Mouse (Mus musculus): ENCODE data around the gene Dtnb.
A peak's percentile ranks its signal among the peaks of the same experiment; 100 is the strongest.
"Not testable (repeated sequence)": the region's sequence is repeated elsewhere in the genome, so short reads cannot be mapped to it uniquely, and the experiment has no call there.

Dtnb gene

DNA sequence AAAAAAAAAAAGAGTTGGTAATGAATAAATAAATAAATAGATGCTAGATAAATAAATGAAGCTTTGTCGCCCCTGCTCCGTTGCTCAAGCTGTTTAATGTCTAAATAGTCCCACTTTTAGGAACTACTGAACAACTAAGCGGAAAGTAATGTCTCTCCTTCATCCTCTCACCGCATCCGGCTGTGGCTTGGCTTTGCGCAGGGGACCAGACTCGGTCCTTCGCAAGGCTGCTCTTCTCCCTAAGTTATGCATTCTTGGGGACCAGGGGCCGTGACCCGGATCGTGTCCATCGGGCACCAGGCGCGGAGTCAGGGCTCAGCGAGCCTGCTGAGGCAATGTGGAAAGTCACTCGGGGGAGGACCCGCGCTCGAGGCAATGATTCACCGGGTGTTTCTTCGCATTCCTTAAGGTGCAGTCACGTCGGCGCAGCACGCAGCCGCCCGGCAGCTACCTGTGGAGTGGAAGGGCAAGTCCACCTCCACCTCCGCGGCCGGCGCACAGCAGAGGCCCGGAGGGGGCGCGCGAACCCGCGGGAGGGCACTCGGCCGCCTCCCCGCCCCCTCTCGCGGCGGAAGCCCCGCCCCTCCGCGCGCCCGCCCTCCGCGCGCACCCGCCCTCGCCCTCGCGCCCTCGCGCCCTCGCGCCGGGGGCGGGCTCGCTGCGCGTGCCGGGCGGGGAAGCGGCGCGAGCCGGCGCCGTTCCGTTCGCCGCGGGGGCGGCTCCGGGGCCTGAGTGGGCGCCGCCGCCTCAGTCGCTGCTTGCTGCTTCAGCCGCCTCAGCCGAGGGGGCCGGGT lies at the start of gene Dtnb:
Dtnb (plus strand) TSS at position 595 of the 794 bp plus-strand sequence.
- DNase-seq = peak; percentile 78 to 83

DNA sequence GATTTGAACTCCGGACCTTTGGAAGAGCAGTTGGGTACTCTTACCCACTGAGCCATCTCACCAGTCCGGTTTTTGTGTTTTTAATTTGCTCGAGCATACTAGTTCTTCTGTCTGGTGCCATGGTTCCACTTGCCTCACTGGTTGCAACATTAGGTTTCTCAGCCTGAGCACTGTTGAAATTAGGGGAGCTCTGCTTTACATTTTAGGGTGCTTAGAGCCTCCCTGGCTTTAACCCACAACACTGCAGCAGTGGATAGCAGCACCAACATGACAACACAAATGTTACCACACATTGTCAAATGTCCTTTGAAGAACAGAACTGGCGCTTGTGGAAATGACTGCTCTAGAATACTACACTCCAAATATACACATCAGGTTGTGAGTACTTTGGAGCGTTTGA lies 46.6 kb upstream of the Dtnb start:
- DNase-seq = no peak

GRCm38 (mm10) chr12:3535446-3535845 lies 36.7 kb upstream of the Dtnb start:
- not testable (repeated sequence) for DNase-seq

- no peak for DNase-seq
Measured at GRCm38 (mm10) chr12:3537616-3538015, 34.6 kb upstream of the Dtnb start.

- DNase-seq = no peak
Measured at GRCm38 (mm10) chr12:3538036-3538435, 34.1 kb upstream of the Dtnb start.

DNA sequence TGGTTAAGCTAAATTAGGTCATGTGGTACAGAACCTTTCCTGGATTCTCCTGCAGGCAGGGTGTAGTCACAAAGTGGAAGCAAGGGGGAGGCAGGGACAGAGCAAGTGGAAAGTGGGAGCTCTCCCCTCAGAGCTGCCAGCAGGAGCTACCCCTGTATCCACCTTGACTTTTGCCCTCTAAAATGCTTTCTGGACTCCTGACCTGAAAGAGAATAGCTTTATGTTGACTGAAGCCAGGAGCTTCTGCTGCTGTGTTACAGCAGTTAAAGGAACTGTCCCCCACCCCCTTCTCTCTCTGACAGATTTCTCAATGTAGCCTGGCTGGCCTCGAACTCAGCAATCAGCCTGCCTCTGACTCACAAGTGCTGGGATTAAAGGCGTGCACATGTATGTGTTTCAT lies 32.6 kb upstream of the Dtnb start:
- no peak for DNase-seq

DNA sequence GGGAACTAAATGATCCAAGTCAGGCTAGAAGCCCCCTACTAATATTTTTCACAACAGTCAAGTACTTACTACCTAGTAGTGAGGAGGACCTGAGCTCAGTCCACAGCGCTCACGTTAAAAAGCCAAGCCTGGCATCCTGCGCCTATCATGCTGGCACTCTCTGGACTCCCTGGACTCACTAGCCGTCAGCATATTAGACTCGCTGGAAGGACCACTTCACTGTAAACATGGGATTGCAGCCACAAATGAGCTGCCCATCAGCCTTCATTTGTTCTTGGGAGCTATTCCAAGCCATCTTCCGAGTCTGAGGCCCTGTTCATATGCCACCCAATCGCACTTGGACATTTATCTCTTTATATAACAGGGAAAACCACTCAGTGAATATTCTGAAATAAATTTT lies 31.3 kb upstream of the Dtnb start:
- DNase-seq = no peak

DNA sequence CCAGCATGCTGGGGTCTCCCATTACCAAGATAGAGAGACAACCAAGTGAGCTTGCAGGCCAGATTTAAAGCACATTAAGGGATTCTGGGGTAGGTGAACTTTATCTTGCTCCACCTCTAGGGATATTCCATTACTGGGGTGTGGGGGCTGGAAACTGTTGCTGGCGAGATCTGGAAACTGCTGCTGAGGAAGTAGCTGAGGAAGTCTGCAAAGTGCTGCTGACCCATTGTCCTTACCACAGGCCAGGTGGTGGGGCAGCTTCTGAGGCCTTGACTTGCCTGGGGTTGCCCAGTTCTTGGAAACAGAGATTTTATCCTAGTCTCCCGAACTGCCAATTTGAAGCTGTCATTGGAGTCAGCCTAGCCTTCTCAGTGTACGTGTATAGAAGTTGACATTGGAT lies 26.7 kb upstream of the Dtnb start:
- DNase-seq = no peak

DNA sequence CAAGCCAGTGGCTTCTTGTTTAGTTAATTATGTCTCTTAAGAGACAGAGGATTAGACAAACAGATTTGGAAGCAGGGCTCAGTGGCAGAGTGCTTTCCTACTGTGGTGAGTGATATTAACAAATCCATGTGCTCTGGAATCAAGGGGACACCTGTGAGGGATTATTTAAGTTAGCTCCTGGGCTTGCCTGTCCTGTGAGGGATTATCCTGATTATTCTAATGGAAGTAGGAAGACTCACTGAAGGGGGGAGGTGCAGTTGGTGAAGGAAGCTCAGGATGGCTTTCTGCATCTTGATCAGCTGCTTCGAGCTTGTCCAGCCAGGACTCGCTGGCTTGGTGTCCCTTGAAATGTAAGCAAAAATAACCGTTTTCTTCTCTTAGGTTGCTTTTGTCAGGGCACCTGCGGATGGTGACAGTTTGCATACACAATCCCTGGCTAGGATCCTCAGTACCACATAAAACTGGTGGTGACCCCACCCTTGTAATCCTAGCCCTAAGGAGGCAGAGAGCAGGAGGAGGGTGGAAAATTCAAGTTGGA lies 26.0 kb upstream of the Dtnb start:
- DNase-seq = no peak

DNA sequence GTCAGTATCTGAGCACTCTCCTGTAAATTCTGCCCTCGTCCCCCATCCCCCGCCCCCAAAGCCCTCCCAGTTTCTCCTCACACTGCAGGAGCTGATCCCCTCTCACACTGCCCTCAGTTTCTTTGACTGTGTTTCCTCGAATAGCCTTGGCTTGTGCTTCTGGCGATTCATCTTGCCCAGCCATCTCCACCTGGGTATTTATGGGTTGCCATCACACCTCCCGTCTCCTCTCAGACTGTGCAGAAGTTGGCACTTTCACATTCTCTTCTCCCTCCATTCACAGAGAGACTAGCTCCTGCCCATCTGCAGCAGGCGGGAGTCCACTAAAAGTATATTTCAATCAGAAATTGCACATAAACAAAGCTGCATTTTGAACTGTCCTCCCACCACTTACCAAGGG lies 25.4 kb upstream of the Dtnb start:
- no peak for DNase-seq

DNA sequence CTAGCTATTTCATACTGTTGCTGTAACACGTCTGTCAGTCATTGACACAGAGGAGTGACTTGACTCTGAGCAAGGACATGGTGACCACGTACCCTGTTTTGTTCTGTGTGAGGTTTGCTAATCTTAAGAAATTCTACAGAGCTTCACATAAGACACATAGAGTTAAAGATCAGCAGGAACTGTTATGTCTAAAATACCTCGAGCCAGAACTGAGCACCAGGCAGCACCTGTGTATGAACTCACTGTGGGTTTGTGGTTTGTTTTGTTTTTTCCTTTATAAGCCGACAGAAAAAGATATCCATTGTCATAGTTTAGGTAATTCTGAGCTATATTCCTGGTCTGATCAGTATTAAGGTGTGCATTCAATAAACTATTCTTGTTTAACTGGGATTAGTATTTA lies 24.7 kb upstream of the Dtnb start:
- no peak for DNase-seq

GRCm38 (mm10) chr12:3547911-3548310 lies 24.3 kb upstream of the Dtnb start:
- peak in 1 of 2 experiments; percentile 17 for DNase-seq

DNA sequence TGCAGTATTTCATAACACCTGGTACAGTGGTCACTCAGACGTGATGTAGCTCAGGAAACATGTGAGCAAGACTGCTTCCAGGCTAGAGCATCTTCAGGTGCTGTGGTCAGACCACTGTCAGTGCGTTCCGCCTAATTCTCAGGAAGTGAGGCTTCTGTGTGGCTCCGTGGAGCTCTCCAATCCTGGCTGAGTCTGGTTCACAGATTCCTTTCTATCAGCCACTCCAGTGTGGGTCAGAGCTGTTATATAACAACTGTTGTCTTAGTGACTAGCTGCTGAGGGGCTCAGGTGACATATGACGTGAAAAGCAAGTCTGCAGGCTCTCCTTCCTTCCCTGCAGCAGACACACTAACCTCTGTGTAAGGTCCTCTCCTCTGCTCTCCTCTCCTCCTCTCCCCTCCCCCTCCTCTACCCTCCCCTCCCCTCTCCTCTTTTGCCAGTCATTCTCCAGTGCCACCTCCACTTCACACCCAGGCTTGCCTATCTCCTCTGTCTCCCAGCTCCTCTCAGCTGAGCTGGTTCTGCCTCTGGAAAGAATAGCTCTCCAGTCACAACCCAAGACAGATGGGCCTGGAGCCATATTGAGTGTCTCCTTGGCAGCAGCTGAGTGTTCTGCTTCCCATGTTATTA lies 23.5 kb upstream of the Dtnb start:
- DNase-seq = peak in 1 of 2 experiments; percentile 27

DNA sequence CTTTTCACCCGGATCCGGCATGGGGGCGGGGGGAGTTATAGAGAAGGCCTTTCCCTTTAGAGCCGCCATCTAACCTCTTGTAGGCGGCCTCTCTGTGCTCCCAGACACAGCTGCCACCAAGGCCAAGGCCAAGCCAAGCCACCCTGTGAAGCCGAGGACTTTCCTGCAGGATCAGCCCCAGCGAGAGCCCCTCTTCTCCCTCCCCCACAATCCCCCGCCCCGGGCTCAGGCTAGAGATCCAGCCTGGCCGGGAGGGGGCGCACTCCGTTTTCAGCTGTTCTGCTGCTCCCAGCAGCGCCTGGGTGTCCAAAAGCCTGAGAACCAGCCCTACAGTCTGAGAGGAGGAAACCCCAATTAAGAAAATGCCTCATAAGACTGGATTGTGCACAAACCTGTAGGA lies 21.9 kb upstream of the Dtnb start:
- peak in 1 of 2 experiments; percentile 27 for DNase-seq

DNA sequence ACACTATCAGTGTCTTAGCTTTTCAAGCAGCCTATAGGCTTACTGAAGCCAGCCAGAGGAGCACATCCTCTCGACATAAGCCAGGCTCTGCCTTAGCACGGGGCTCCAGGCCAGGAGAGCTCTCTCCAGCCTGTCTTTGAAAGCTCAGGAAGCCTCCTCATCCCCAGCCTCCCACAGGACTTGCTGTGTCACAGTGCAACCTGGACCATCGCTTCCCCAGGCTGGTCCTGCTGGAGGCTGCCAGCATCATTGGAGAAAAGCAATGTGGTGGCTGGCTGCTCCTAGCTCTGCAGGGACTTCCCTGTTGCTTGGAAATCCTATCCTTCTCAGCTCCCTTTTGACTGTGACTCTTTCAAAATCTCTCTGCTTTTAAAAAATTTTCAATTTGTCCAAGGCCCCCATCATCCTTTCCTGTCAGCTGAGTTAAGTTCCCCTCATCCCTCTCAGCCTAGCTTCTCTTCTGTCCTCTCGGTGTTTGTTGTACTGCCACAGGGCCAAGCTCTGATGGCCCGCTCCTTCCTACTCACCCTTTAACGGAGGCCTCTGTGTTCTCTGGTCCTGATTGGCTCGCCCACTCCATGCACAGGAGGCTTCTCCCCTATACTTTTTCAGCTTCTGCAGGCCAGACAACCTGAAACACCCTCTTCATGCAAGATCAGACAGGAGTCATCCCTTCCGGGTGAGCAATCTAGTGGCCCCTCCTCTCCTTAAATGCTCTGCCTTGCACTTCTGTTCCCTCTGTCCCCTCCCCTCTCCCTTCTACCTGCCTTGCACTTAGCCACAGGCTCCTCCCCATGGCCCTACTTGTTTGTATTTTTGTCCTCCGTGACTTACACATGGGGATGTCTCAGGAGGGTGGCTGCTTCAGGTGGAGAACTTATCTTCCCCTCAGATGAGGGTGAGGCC lies 14.5 kb upstream of the Dtnb start:
- no peak for DNase-seq

GRCm38 (mm10) chr12:3560596-3560995 lies 11.6 kb upstream of the Dtnb start:
- DNase-seq = peak in 1 of 2 experiments; percentile 14

DNA sequence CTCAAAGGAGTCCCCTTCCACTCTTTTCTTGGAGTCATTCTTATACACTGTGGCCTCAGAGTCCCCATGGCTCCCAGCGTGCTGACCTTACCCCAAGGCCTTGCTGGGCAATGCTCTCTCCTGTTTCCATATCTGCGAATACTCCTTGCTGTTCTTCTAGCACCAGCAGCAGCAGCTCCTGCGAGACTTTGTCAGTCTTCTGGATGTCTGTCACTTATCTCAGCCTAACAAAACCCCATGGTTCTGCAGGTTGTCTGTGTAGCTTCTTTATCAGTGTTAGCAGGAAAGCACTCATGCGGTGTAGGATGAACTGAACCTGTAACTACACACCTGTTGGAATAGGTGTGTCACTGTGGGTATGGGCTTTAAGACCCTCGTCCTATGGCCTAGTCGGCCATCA lies 11.1 kb upstream of the Dtnb start:
- DNase-seq = no peak

GRCm38 (mm10) chr12:3562806-3563205 lies 9.4 kb upstream of the Dtnb start:
- no peak for DNase-seq

DNA sequence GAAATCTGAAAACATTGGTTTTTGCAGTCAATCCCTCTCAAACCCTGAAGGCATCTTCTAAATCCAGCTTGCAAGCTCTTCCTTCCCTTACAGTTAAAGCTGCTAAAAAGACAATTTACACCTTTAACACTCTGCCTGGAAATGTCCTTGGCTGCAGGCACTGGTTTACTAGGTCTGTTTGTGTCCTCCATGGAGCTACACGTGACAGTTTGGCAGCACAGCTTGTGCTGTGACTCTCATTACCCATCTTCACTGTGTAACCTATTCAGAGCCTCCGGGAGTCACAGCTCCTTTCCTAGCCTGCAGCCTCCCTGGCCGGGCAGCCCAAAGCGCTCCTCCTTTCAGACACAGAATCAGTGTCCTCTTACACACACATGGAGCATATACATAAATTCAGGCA lies 8.5 kb upstream of the Dtnb start:
- DNase-seq = no peak

DNA sequence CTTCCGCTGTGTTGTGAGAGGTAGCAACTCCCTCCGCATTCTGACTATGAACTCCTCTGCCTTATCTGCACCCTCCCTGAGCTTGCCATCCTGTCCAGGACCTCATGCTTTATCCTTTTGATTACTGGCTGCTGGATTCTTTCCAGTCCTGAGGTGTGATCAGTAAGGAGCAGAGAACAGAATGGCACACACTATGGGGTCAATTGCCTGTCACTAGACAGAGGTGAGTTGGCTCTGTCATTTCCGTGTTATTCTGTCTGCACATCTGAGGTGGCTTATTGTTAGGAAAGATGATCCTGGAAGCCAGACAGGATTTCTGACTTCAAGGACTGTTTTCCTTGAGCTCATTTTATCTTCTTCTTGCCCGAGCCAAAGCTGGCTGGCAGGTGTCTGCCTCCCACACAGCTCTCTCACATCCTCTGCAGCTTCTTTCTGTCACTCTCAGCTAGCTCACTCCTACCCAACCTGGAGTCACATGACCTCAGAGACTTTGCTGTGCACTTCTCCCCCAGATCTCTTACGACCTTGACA lies 3.7 kb upstream of the Dtnb start:
- DNase-seq = no peak

DNA sequence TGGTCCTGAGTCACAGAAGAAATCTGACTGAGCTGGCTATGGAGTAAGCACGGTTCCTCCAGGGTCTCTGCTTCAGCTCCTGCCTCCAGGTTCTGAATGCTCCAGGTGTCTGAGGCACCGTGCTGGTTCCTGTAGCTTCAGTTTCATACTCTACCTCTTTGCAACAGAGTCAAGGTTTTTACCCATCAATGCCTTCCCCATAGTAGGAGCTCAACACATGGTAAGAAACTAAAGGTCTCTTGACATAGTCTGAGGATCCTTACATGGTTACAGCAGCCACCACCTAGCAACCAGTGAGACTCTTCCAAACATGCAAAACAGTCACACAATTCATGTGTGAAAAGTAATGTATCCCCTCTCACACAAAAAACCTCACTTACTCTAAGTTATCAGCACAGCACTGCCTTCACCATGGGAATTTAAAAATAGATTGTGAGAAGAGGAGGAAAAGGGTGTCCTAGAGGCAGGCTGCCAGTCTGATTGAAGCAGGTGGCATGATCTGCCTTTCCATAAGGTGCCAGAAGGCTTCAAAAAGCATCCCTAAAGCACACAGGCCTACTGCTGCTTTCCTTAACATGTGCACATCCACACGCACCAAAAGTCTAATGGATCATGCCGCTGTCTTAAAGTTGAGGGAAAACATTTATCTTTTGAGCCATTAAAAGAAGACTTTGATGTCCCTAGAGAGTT lies 1.3 kb upstream of the Dtnb start:
- DNase-seq = no peak

All from lung, adult 18-20 months (tissue).